Mouse (Mus musculus): Measurements from ENCODE around the gene Creg2.

Gene Creg2

GRCm38 (mm10) chr1:39653028-39653427 lies 1.8 kb upstream of the Creg2 start:
- DNase-seq (ENCODE audit: low read depth, low spot score) = no peak

- no peak for DNase-seq (ENCODE audit: low read depth, low spot score)
Observed at GRCm38 (mm10) chr1:39650435-39651240, 636 bp downstream of the Creg2 start.

- DNase-seq (ENCODE audit: low read depth, low spot score) = no peak
Observed at GRCm38 (mm10) chr1:39649691-39650434, 1.4 kb downstream of the Creg2 start.

GRCm38 (mm10) chr1:39648584-39648983 lies 2.7 kb downstream of the Creg2 start:
- no peak for DNase-seq (ENCODE audit: low read depth, low spot score)

GRCm38 (mm10) chr1:39645905-39646759 lies 5.1 kb downstream of the Creg2 start:
- no peak for DNase-seq (ENCODE audit: low read depth, low spot score)

GRCm38 (mm10) chr1:39644333-39644732 lies 6.9 kb downstream of the Creg2 start:
- DNase-seq (ENCODE audit: low read depth, low spot score) = no peak

GRCm38 (mm10) chr1:39641667-39642066 lies 9.6 kb downstream of the Creg2 start:
- DNase-seq (ENCODE audit: low read depth, low spot score) = no peak

- DNase-seq (ENCODE audit: low read depth, low spot score) = no peak
Observed at GRCm38 (mm10) chr1:39637139-39637538, 14.1 kb downstream of the Creg2 start.

GRCm38 (mm10) chr1:39636660-39637059 lies 14.6 kb downstream of the Creg2 start:
- DNase-seq (ENCODE audit: low read depth, low spot score) = no peak

GRCm38 (mm10) chr1:39636196-39636595 lies 15.1 kb downstream of the Creg2 start:
- DNase-seq (ENCODE audit: low read depth, low spot score) = no peak

GRCm38 (mm10) chr1:39628606-39629005 lies 22.7 kb downstream of the Creg2 start:
- DNase-seq (ENCODE audit: low read depth, low spot score) = no peak

GRCm38 (mm10) chr1:39625491-39625890 lies 25.8 kb downstream of the Creg2 start:
- DNase-seq (ENCODE audit: low read depth, low spot score) = no peak

GRCm38 (mm10) chr1:39623729-39624128 lies 27.5 kb downstream of the Creg2 start:
- DNase-seq (ENCODE audit: low read depth, low spot score) = no peak

- DNase-seq (ENCODE audit: low read depth, low spot score) = no peak
Observed at GRCm38 (mm10) chr1:39623106-39623505, 28.2 kb downstream of the Creg2 start.

GRCm38 (mm10) chr1:39618524-39618923 lies 32.8 kb downstream of the Creg2 start:
- no peak for DNase-seq (ENCODE audit: low read depth, low spot score)

- no peak for DNase-seq (ENCODE audit: low read depth, low spot score)
Observed at GRCm38 (mm10) chr1:39615526-39615925, 35.7 kb downstream of the Creg2 start.

GRCm38 (mm10) chr1:39614462-39615279 lies 36.6 kb downstream of the Creg2 start:
- DNase-seq (ENCODE audit: low read depth, low spot score) = peak; percentile 8

- DNase-seq (ENCODE audit: low read depth, low spot score) = no peak
Observed at GRCm38 (mm10) chr1:39613061-39613460, 38.2 kb downstream of the Creg2 start.

- DNase-seq (ENCODE audit: low read depth, low spot score) = no peak
Observed at GRCm38 (mm10) chr1:39612491-39612890, 38.8 kb downstream of the Creg2 start.

GRCm38 (mm10) chr1:39608534-39608933 lies 42.7 kb downstream of the Creg2 start:
- no peak for DNase-seq (ENCODE audit: low read depth, low spot score)

- no peak for DNase-seq (ENCODE audit: low read depth, low spot score)
Observed at GRCm38 (mm10) chr1:39602477-39602876, 48.8 kb downstream of the Creg2 start.
